Mouse (Mus musculus) testis, postnatal 10 days (tissue): ENCODE measurements around the gene Itgb1bp1.

Experiments
- DNase-seq: peaks from one replicate; pipeline ENCODE4 v3.0.0; 2021; ENCODE audit warnings: low spot score

The Itgb1bp1 gene

DNA sequence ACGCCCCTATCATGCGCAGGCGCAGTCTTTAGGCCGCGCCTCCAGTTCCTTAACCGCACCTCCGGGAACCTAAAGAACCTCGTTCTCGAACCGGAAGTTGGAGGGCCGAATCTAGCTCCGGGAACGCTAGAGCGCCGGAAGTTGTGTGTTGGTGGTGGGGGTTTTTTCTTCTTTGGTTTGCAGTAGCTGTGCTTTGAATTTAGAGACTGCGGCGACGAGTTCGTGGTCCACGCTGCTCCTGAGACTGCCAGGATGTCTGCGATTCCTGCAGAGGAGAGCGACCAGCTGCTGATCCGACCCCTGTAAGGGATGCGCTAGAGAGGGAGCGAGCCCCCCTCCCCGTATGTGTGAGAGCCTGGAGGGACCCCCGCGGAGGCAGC lies at the start of gene Itgb1bp1:
TSS of gene Itgb1bp1 (minus strand) at position 42 of the 380 bp plus-strand sequence.
- DNase-seq: peak; percentile 99

GRCm38 (mm10) chr12:21335869-21336268 lies 49.8 kb upstream of the Itgb1bp1 start:
- DNase-seq: no peak

DNA sequence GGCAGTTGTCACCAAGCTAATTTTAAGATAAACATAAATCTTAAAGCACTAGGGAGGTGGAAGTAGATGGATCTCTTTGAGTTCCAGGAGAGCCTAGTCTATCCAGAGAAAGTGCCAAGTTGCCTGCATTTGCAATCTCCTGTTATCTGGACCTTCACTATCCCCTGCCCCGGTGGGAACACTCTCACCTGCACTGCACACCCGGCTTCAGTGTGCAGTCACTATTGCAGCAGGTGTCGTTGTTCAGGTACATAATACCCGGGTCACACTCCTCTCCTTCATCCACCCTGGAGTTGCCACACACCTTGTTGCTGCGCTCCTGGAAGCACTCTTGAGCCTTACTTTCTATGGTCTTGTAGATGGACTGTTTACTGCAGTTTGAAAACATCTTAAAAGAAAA lies 47.7 kb upstream of the Itgb1bp1 start:
- DNase-seq: no peak

DNA sequence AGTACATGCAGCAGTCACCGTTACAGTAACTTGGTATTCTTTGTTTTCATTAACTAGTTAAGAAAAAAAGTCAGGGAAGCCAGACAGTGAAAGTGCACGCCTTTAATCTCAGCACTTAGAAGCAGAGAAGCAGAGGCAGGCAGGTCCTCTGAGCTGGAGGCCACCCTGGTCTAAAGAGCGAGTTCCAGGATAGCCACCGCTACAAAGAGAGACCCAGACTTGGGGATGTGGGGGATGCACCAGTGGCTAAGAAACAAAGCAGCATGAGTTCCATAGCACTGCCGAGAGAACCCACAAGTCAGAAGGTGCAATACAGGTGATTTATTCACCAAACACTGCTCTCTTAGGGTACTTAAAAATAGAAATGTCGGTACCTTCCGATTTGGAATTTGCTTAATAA lies 46.9 kb upstream of the Itgb1bp1 start:
- no peak for DNase-seq

DNA sequence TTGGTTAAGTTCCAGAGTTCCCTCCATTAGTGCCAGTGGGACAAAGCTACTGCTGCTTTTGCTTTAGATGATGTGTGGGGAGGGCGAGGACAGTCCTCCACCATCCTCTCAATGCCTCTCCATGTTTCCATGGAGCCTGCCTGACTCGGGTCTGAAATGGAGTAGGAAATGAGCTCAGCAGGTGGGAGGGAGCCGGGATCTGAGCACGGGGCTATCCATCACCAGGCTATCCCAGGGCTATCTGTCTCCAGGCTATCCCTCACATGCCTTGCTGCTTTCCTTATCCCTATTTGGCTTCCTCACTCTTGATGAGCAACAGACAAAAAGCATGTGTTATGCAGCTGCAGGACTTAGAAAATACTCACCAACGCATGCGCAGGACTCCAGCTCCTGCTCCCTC lies 45.6 kb upstream of the Itgb1bp1 start:
- no peak for DNase-seq

GRCm38 (mm10) chr12:21330961-21331576 lies 45.0 kb upstream of the Itgb1bp1 start:
- DNase-seq: no peak

- DNase-seq: no peak
Observed at GRCm38 (mm10) chr12:21329661-21330400, 43.7 kb upstream of the Itgb1bp1 start.

DNA sequence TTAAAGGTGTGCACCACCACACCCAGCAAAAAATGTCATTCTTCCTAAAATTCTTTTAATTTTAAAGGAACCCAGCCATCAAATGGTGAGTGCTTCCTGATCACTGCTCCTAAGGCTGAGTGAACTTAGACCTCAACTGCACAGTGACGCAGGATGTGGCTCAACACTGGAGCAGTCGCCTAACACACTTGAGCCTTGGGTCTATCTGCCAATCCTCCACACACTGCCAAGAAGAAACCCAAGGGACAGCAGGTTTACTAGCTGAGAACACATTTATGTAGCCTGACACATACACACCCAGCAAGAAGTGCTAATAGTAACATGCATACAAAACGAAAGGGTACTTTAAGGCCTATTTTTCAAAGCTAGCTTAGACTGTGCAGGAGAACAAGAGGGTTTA lies 40.2 kb upstream of the Itgb1bp1 start:
- DNase-seq: no peak

GRCm38 (mm10) chr12:21325266-21325665 lies 39.2 kb upstream of the Itgb1bp1 start:
- no peak for DNase-seq

- DNase-seq: no peak
Observed at GRCm38 (mm10) chr12:21324101-21324500, 38.0 kb upstream of the Itgb1bp1 start.

GRCm38 (mm10) chr12:21322856-21323255 lies 36.8 kb upstream of the Itgb1bp1 start:
- DNase-seq: no peak

DNA sequence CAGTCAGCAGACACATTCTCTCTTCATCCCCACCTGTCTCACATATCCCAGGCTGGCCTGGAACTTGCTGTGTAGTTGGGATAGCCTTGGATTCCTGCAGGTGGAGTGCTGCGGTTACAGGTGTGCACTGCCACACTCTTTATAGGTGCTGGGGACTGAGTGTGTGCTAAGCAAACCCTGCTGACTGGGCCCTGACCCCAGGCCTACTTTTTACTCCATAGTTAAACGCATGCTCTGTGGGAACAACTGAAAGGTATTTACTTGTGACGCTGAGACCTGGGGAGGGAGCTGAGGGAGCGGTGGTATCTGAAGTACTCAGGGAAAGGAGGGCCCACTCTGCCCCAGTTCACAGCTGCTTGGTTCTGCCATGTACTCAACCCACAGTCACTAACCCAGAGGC lies 36.2 kb upstream of the Itgb1bp1 start:
- no peak for DNase-seq

- DNase-seq: no peak
Observed at GRCm38 (mm10) chr12:21321170-21321569, 35.1 kb upstream of the Itgb1bp1 start.

DNA sequence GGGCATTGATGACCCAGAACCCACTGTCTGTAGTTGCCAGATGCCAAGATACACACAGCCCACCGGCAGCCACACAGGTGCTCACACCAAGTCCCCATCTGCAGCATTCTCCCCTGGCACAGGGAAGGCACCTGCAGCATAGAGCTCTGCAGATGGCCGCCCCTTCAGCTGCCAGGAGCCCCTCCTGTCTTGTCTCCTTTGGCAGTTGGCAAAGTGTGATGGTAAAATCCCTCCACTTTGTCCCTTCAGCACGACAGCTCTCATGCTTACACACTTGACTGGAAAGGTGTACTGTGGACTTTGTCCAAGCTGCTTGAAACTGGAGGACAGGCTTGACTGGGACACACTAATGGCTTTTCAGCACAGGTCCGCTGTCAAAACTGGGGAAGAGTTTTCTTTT lies 34.2 kb upstream of the Itgb1bp1 start:
- no peak for DNase-seq

DNA sequence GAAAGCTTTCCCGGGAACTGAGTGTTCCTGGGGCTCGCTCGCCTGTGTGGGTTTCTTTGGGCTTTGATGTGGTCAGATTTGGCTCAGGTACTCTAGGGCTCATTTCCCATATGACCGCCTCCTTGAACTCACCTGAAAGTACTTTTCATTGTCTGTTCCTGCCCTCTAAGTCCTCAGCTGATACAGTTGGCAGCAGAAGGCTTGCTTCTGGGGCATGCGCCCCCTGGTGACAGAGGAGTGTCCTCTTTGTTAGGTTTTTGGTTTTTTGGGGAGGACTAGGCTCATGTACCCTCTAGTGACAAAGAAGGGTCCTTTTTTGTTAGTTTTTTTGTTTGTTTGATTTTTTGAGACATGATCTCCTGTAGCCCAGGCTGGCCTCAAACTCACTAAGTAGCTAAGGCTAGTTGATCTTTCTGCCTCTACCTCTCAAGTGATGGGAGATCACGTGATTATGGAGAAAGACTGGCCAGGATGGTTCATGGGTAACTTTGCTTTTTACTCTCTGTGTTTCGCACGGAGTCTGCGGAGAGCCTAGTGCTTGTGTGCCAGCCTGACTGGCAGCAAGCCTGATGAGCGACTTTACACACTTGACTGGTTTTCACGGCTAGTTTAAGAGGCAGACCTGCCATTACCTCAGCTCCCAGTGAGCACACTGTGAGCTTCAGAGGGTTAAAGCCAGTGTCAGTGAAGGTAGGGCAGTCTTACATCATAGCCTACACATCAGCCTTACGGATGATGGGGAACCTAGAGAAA lies 32.2 kb upstream of the Itgb1bp1 start:
- DNase-seq: peak; percentile 78

- DNase-seq: no peak
Observed at GRCm38 (mm10) chr12:21316869-21317265, 30.8 kb upstream of the Itgb1bp1 start.

GRCm38 (mm10) chr12:21315923-21316868 lies 30.1 kb upstream of the Itgb1bp1 start, which contains the start of gene Iah1:
TSS of gene Iah1 (plus strand) at chr12:21316389.
- peak; percentile 89 for DNase-seq

DNA sequence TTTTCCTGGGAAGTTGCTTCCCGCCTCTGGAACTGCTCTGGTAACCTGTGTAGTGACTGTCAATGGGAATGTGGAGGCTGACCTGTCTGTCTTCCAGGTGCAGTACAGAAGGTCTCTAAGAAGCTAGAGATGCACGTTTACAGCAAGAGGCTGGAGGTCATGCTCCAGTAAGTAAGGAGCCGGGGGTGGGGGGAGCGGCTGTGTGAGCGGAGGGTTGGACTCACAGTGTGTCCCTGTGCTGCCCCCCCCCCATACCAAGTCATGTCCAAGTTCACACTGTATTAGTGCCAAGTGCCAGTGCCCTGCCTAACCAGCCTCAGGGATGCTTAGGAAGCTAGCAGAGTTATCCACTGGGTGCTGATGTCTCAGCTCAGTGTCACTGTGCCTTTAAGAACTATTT lies 26.1 kb upstream of the Itgb1bp1 start:
- no peak for DNase-seq

- no peak for DNase-seq
Observed at GRCm38 (mm10) chr12:21306721-21307120, 20.6 kb upstream of the Itgb1bp1 start.

- DNase-seq: no peak
Observed at GRCm38 (mm10) chr12:21305741-21306140, 19.7 kb upstream of the Itgb1bp1 start.

GRCm38 (mm10) chr12:21302361-21302783 lies 16.3 kb upstream of the Itgb1bp1 start:
- DNase-seq: no peak

GRCm38 (mm10) chr12:21301932-21302331 lies 15.8 kb upstream of the Itgb1bp1 start:
- no peak for DNase-seq
